Mouse (Mus musculus): ENCODE data around the gene Gpx1. TPM values are rescaled to one million over a fixed set of nuclear protein-coding genes. Genes with fewer than 3 reads are reported as not detected.

Gpx1 gene
- total RNA-seq, 1 experiment from 2014 or later: 1,127 TPM

Other genes with a start within 250 kb of the Gpx1 start
- 60.8 and 79.3 TPM in 2 replicates for gene Apeh, start 244.3 kb upstream of the Gpx1 start, total RNA-seq (2017)
- 3.5 and 4.0 TPM in 2 replicates for gene Bsn, start 148.5 kb upstream of the Gpx1 start, total RNA-seq (2017)
- gene Dag1, start 74.9 kb upstream of the Gpx1 start, total RNA-seq (2017): 7.7 and 10.9 TPM in 2 replicates
- gene Nicn1, start 48.5 kb upstream of the Gpx1 start, total RNA-seq (2017): 8.2 and 9.0 TPM in 2 replicates
- 0.82 TPM in 1 of 2 replicates, not detected in the other for gene Amt, start 42.0 kb upstream of the Gpx1 start, total RNA-seq (2017)
- 256 and 280 TPM in 2 replicates for gene Rhoa, start 32.8 kb upstream of the Gpx1 start, total RNA-seq (2017)
- 5.4 and 7.9 TPM in 2 replicates for gene Tcta, start 32.7 kb upstream of the Gpx1 start, total RNA-seq (2017)
- gene Usp4, start 8.9 kb downstream of the Gpx1 start, total RNA-seq (2017): 49.2 and 75.5 TPM in 2 replicates
- gene 1700102P08Rik, start 53.9 kb downstream of the Gpx1 start, total RNA-seq (2017): not detected in 2 replicates
- gene Ccdc36, start 89.6 kb downstream of the Gpx1 start, total RNA-seq (2017): 0.59 and 1.4 TPM in 2 replicates
- gene BC048562, start 97.6 kb downstream of the Gpx1 start, total RNA-seq (2017): not detected in 2 replicates
- gene Ccdc71, start 121.6 kb downstream of the Gpx1 start, total RNA-seq (2017): 11.0 and 15.4 TPM in 2 replicates
- gene Klhdc8b, start 122.7 kb downstream of the Gpx1 start, total RNA-seq (2017): 6.8 and 8.2 TPM in 2 replicates
- 0.15 and 0.37 TPM in 2 replicates for gene Lamb2, start 140.8 kb downstream of the Gpx1 start, total RNA-seq (2017)
- 54.3 and 63.1 TPM in 2 replicates for gene Usp19, start 151.7 kb downstream of the Gpx1 start, total RNA-seq (2017)
- 149 and 207 TPM in 2 replicates for gene Qars, start 168.8 kb downstream of the Gpx1 start, total RNA-seq (2017)
- 131 and 150 TPM in 2 replicates for gene Qrich1, start 177.9 kb downstream of the Gpx1 start, total RNA-seq (2017)
- 317 and 371 TPM in 2 replicates for gene Impdh2, start 221.4 kb downstream of the Gpx1 start, total RNA-seq (2017)
- gene Ndufaf3, start 228.5 kb downstream of the Gpx1 start, total RNA-seq (2017): 9.8 and 18.9 TPM in 2 replicates
- 37.7 and 38.8 TPM in 2 replicates for gene Dalrd3, start 231.0 kb downstream of the Gpx1 start, total RNA-seq (2017)
- 22.0 and 29.5 TPM in 2 replicates for gene Wdr6, start 239.8 kb downstream of the Gpx1 start, total RNA-seq (2017)